Mouse (Mus musculus) megakaryocyte progenitor cell, adult 5-6 weeks (primary cell): Measurements from ENCODE around the gene Cpb2. TPM values are rescaled to one million over a fixed set of nuclear protein-coding genes. Genes with fewer than 3 reads are reported as not detected.

ENCODE experiments used
- total RNA-seq, 2 experiments: library from RNA; stranded (forward) in 1 of 2; stranded (reverse) in 1 of 2; fragments of 157-497, 149-512 nt in 1 of 2; fragments of 200-1000 nt in 1 of 2; gene quantifications; 2 replicates each; pipeline versions ENCODE4 v1.2.3 to v1.2.4; 2015 to 2017

Gene Cpb2
- total RNA-seq, 2 experiments from 2014 or later = not detected

Other genes with a start within 250 kb of the Cpb2 start
- 2.2 and 2.4 TPM in 2 replicates for gene Rubcnl, start 226.3 kb upstream of the Cpb2 start, total RNA-seq (2015)
- 1.4 and 2.3 TPM in 2 replicates for gene Rubcnl, start 226.3 kb upstream of the Cpb2 start, total RNA-seq (2017)
- gene Lrrc63, start 111.4 kb upstream of the Cpb2 start, total RNA-seq (2015) = 0.12 and 0.27 TPM in 2 replicates
- gene Lrrc63, start 111.4 kb upstream of the Cpb2 start, total RNA-seq (2017) = 0.17 TPM in 1 of 2 replicates, not detected in the other
- gene Lcp1, start 111.2 kb upstream of the Cpb2 start, total RNA-seq (2015) = 524 and 595 TPM in 2 replicates
- 311 and 321 TPM in 2 replicates for gene Lcp1, start 111.2 kb upstream of the Cpb2 start, total RNA-seq (2017)
- 23.4 and 31.9 TPM in 2 replicates for gene Zc3h13, start 42.1 kb downstream of the Cpb2 start, total RNA-seq (2015)
- 23.7 and 26.9 TPM in 2 replicates for gene Zc3h13, start 42.1 kb downstream of the Cpb2 start, total RNA-seq (2017)
- gene Siah3, start 213.7 kb downstream of the Cpb2 start, total RNA-seq (2015) = not detected in 2 replicates
- not detected in 2 replicates for gene Siah3, start 213.7 kb downstream of the Cpb2 start, total RNA-seq (2017)